In the genomic region with DNA sequence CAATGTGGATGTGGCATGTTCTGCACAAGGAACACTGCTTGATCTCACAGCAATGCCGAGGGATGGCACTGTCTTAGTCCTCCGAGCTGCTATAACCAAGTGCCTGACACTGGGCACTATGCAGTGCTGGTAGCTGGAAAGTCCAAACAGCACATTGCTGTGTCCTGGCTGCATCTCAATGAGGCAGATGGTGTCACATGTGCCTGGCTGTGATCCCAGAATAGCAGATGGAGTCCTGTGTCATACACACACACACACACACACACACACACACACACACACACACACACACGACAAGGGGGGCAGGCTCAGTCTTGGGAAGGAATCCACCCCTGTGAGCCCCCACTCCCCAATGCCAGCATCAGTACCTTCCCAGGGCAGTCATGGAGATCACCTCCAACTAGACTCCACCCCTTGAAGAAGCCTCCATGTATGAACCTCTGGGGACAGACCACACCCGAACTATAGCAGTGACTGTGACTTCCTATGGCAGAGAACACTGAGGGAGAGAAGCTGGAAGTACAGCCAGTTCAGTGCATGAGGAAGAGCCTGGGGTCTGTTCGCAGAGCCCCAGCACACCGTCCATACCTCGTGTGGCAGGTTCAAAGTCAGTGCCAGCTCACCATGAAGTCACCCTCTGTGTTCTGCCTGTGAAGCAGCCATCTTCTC, we compare ENCODE assay signal across 9 mouse cellular contexts.
A peak's percentile ranks its signal among the peaks of the same experiment; 100 is the strongest.
DNase-seq lines count a peak whose midpoint lies in the region; ATAC-seq and TF ChIP-seq lines count a peak whose summit lies in the region.
"Had no signal": no experiment of that assay in that cellular context is flagged by ENCODE, and none has a peak within 500 bp of the region (broad histone marks: within the 10 kb centered on the region; RNA-seq: fewer than 3 reads in every experiment).

No protein-coding gene starts in this region.

- no peak for TF ChIP-seq CTCF in forebrain, postnatal 0 days (IDR thresholded peaks at IDR 0.05; ENCODE audit: low read depth)

- WGBS in kidney, embryonic 16.5 days: 78% methylated on average over 7 of the region's 7 CpGs
- WGBS in forebrain, postnatal 0 days: 58% methylated on average over 7 of the region's 7 CpGs

- H3K4me3 ChIP-seq in kidney, embryonic 16.5 days (ENCODE audit: low read length): no peak overlapping the region
- no peak overlapping the region for H3K4me3 ChIP-seq in forebrain, postnatal 0 days (ENCODE audit: low read depth, low read length)
- H3K4me3 ChIP-seq: left cerebral cortex, adult 2 months had no signal

- no peaks in the 10 kb centered on the region for H3K36me3 ChIP-seq in kidney, embryonic 16.5 days (ENCODE audit: insufficient read depth, low read length)
- no peaks in the 10 kb centered on the region for H3K36me3 ChIP-seq in forebrain, postnatal 0 days (ENCODE audit: insufficient read depth)

- no peak overlapping the region for H3K9ac ChIP-seq in kidney, embryonic 16.5 days (replicated peaks; ENCODE audit: low read length)
- H3K9ac ChIP-seq in forebrain, postnatal 0 days: no peak overlapping the region

- H3K27me3 ChIP-seq in kidney, embryonic 16.5 days (ENCODE audit: insufficient read depth, low read length): no peaks in the 10 kb centered on the region; the same call in 1 of the 2 replicates
- no peaks in the 10 kb centered on the region for H3K27me3 ChIP-seq in forebrain, postnatal 0 days (ENCODE audit: insufficient read depth, low read length)

- H3K27ac ChIP-seq in kidney, embryonic 16.5 days (ENCODE audit: low read length): no peak overlapping the region
- H3K27ac ChIP-seq in forebrain, postnatal 0 days (ENCODE audit: low read depth, low read length): no peak overlapping the region
- H3K27ac ChIP-seq: left cerebral cortex, adult 2 months had no signal

- no peak for ATAC-seq in kidney, embryonic 16.5 days (ENCODE audit: low FRiP score, low TSS enrichment)
- ATAC-seq in forebrain, postnatal 0 days: peak; percentile 51; the same call in 1 of the 2 replicates

- H3K9me3 ChIP-seq in kidney, embryonic 16.5 days (ENCODE audit: low read length): no peaks in the 10 kb centered on the region
- H3K9me3 ChIP-seq in forebrain, postnatal 0 days (ENCODE audit: low read length): no peaks in the 10 kb centered on the region

- H3K4me2 ChIP-seq in kidney, embryonic 16.5 days (replicated peaks; ENCODE audit: low read depth, low read length): no peak overlapping the region
- no peak overlapping the region for H3K4me2 ChIP-seq in forebrain, postnatal 0 days (ENCODE audit: low read depth)

- peak; percentile 7 for DNase-seq in kidney, adult 11 months
- DNase-seq in cerebellum, adult 18-20 months: peak; percentile 37 to 54
- peak; percentile 84 for DNase-seq in forebrain, postnatal 0 days
- peak; percentile 32 to 61 for DNase-seq in layer of hippocampus, postnatal 25 days (ENCODE audit: extremely low spot score in 1 of 2, low spot score in 1 of 2)
- peak; percentile 29 for DNase-seq in telencephalon, adult 2 months (ENCODE audit: low read depth, low spot score)
- no peak for DNase-seq in thymus, postnatal 25 days
- no peak for DNase-seq in thymus, postnatal 0 days (ENCODE audit: low spot score)

- no peaks in the 10 kb centered on the region for H3K4me1 ChIP-seq in kidney, embryonic 16.5 days (ENCODE audit: insufficient read depth, low read length)
- peaks cover 22% of the 10 kb centered on the region; the same call in 1 of the 2 replicates for H3K4me1 ChIP-seq in forebrain, postnatal 0 days (ENCODE audit: insufficient read depth)

Comparison
In these comparisons a context has a peak if more than half of its experiments do, and no peak if none do; other contexts are left out.
1. DNase-seq: peak in kidney, adult 11 months (single experiment), cerebellum, adult 18-20 months (2 of 2), forebrain, postnatal 0 days (single experiment), layer of hippocampus, postnatal 25 days (2 of 2) and telencephalon, adult 2 months (single experiment); none in thymus, postnatal 25 days (single experiment) and thymus, postnatal 0 days (single experiment).